Comparison of ENCODE assay signal across 8 mouse cellular contexts in the genomic region with DNA sequence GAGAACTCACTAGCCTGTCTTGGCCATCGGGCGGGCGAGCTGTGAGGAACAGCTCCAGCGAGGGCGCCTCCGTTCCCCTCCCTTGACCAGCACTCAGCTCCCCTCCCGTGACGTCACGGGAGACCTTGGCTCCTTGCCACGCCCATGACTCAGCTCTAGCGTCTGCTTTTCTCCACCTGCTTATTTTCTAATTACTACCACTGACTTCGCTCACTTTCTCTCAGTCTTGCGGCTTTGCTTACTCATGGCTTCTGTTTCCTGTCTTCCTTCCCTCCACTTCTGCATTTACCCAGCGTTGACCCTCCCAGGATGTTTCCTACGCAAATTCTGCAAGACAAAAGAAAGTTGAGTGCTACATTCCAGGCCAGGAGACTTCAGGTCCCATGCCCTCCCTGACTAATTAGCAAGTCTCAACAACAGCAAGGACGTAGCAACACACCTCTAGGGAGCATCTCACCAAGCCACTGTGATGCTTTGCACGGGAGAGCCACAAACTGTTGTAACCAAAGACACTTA. TPM values are rescaled to one million over a fixed set of nuclear protein-coding genes. Genes with fewer than 3 reads are reported as not detected.
DNase-seq lines count a peak whose midpoint lies in the region; ATAC-seq and TF ChIP-seq lines count a peak whose summit lies in the region.

No protein-coding gene starts in this region.

- H3K4me3 ChIP-seq in C2C12 (ENCODE audit: insufficient read depth, poor library complexity, severe bottlenecking): no peak overlapping the region
- H3K4me3 ChIP-seq in heart, adult 2 months: no peak overlapping the region; the same call in 1 of the 2 replicates
- peak overlapping the region; percentile 43 for H3K4me3 ChIP-seq in lung, adult 2 months (replicated peaks; ENCODE audit: extremely low read depth, low read depth, low read length)
- H3K4me3 ChIP-seq in neural tube, embryonic 13.5 days: peak overlapping the region; percentile 0; the same call in 1 of the 2 replicates

- H3K9ac ChIP-seq in heart, adult 2 months (ENCODE audit: low read depth, low read length): peak overlapping the region; percentile 32; the same call in 1 of the 2 replicates
- H3K9ac ChIP-seq in neural tube, embryonic 13.5 days: no peak overlapping the region

- no peaks in the 10 kb centered on the region for H3K79me3 ChIP-seq in C2C12 (ENCODE audit: low read depth)

- H3K36me3 ChIP-seq in C2C12 (ENCODE audit: control insufficient read depth, insufficient read depth): no peaks in the 10 kb centered on the region
- no peaks in the 10 kb centered on the region for H3K36me3 ChIP-seq in heart, adult 2 months (ENCODE audit: control insufficient read depth, insufficient read depth, low read length)
- H3K36me3 ChIP-seq in neural tube, embryonic 13.5 days: no peaks in the 10 kb centered on the region

- H3ac ChIP-seq in C2C12 (ENCODE audit: control insufficient read depth, insufficient read length, low read depth): no peak overlapping the region

- 0 out of 2 replicates have a peak, but pooled peaks have one; percentile 17 for TF ChIP-seq EP300 in heart, adult 2 months (IDR thresholded peaks at IDR 0.05; ENCODE audit: insufficient read depth, low read depth, low read length)

- no peaks in the 10 kb centered on the region for H3K79me2 ChIP-seq in C2C12 (ENCODE audit: control insufficient read depth, insufficient read depth)
- no peaks in the 10 kb centered on the region for H3K79me2 ChIP-seq in heart, adult 2 months (replicated peaks; ENCODE audit: control insufficient read depth, insufficient read depth, low read length)

- peak; percentile 93 for DNase-seq in adrenal gland, adult 2 months
- peak; percentile 61 for DNase-seq in embryo, embryonic 11.5 days (ENCODE audit: low read depth, low spot score)
- DNase-seq in heart, adult 2 months: peak; percentile 77 to 80
- DNase-seq in kidney, adult 11 months: peak; percentile 62
- peak; percentile 62 for DNase-seq in lung, adult 2 months
- DNase-seq in testis, postnatal 10 days (ENCODE audit: low spot score): peak; percentile 77

- peak overlapping the region; percentile 45 for H3K4me2 ChIP-seq in neural tube, embryonic 13.5 days

- TF ChIP-seq POLR2A in heart, adult 2 months (IDR thresholded peaks at IDR 0.05; ENCODE audit: insufficient read depth, low read depth, low read length): no peak
- TF ChIP-seq POLR2A in lung, adult 2 months (IDR thresholded peaks at IDR 0.05; ENCODE audit: borderline replicate concordance, extremely low read depth, low read depth, low read length): no peak

- peaks cover 4% of the 10 kb centered on the region for H3K4me1 ChIP-seq in heart, adult 2 months (ENCODE audit: control insufficient read depth, insufficient read depth, low read length)
- peaks cover 4% of the 10 kb centered on the region; the same call in 1 of the 2 replicates for H3K4me1 ChIP-seq in lung, adult 2 months (ENCODE audit: control insufficient read depth, insufficient read depth, low read length)
- peaks cover 8% of the 10 kb centered on the region; the same call in 1 of the 2 replicates for H3K4me1 ChIP-seq in neural tube, embryonic 13.5 days (replicated peaks)

- TF ChIP-seq CTCF in C2C12 (IDR thresholded peaks at IDR 0.05; ENCODE audit: control insufficient read depth, insufficient read depth, insufficient read length): no peak
- no peak for TF ChIP-seq CTCF in heart, adult 2 months (IDR thresholded peaks at IDR 0.05)
- no peak for TF ChIP-seq CTCF in lung, adult 2 months (IDR thresholded peaks at IDR 0.05; ENCODE audit: insufficient read depth, low read length)

- no peaks in the 10 kb centered on the region for H3K9me3 ChIP-seq in neural tube, embryonic 13.5 days

- ATAC-seq in neural tube, embryonic 13.5 days (ENCODE audit: low read depth): 0 out of 2 replicates have a peak, but pooled peaks have one; percentile 36

- no peaks in the 10 kb centered on the region for H3K27me3 ChIP-seq in C2C12 (ENCODE audit: control insufficient read depth, insufficient read depth, insufficient read length)
- no peaks in the 10 kb centered on the region for H3K27me3 ChIP-seq in heart, adult 2 months (ENCODE audit: control insufficient read depth, insufficient read depth, low read length)
- H3K27me3 ChIP-seq in neural tube, embryonic 13.5 days: no peaks in the 10 kb centered on the region

- peak overlapping the region; percentile 41; the same call in 1 of the 2 replicates for H3K27ac ChIP-seq in heart, adult 2 months
- no peak overlapping the region for H3K27ac ChIP-seq in neural tube, embryonic 13.5 days (replicated peaks)

- intact Hi-C loops in heart, adult 2 months (cut with DNase I): no loop called here

- WGBS in heart, adult 2 months: 3% methylated on average over 17 of the region's 17 CpGs
- WGBS in lung, adult 2 months: 3% methylated on average over 17 of the region's 17 CpGs
- WGBS in neural tube, embryonic 13.5 days: 4% methylated on average over 17 of the region's 17 CpGs

TF ChIP-seq in C2C12, 6 proteins besides CTCF, POLR2A, EP300 and RAD21:
- peak; percentile 17 for TF ChIP-seq FOSL1 (IDR thresholded peaks at IDR 0.05; ENCODE audit: insufficient read depth, low read length, poor library complexity, severe bottlenecking)
- TF ChIP-seq MAX (IDR thresholded peaks at IDR 0.05): peak; percentile 77
- TF ChIP-seq MYOD1 (IDR thresholded peaks at IDR 0.05; ENCODE audit: control insufficient read depth, insufficient read length, low read depth): peak; percentile 78
- TF ChIP-seq CEBPB (IDR thresholded peaks at IDR 0.05; ENCODE audit: low read depth): no peak
- no peak for TF ChIP-seq MYOG (IDR thresholded peaks at IDR 0.05; ENCODE audit: control insufficient read depth, extremely low read depth, insufficient read length)

RNA-seq across cellular contexts. Expression of gene Kras, which starts 26.3 kb away (rescaled TPM):
- 17.8 TPM for polyA plus RNA-seq in C2C12 (2012; fragmentation: generic; extraction: Trizol)
- 10 to 100 TPM; 32.3 to 46.6 TPM for total RNA-seq in adrenal gland, adult 2 months (2021)
- 2.7 and 3.2 TPM in 2 replicates for polyA plus RNA-seq in adrenal gland, adult 2 months (2012; rRNA removed)
- total RNA-seq in heart, adult 2 months (2021): 10 to 100 TPM; 32.3 to 32.7 TPM
- 8.6 and 20.4 TPM in 2 replicates for polyA plus RNA-seq in heart, adult 2 months (2012; rRNA removed)
- 23.2 and 27.7 TPM in 2 replicates for polyA plus RNA-seq in lung, adult 2 months (2012; rRNA removed)
- polyA plus RNA-seq in neural tube, embryonic 13.5 days (2015; fragmentation: Nextera tagmentation; extraction: Ambion mirVana): 81.3 and 92.1 TPM in 2 replicates

Comparison
In these comparisons a context has a peak if more than half of its experiments do, and no peak if none do; other contexts are left out.
1. H3K4me3 ChIP-seq: peak in lung, adult 2 months (single experiment) and neural tube, embryonic 13.5 days (single experiment); none in C2C12 (single experiment) and heart, adult 2 months (single experiment).
2. Peak in every context shown above with its lines, with median percentiles within 50 percentile points of each other: DNase-seq.